Mouse (Mus musculus) liver, adult 2 months (tissue): ENCODE measurements around the gene Inpp5a. TPM values are rescaled to one million over a fixed set of nuclear protein-coding genes. Genes with fewer than 3 reads are reported as not detected.

ENCODE experiments used
- DNase-seq: peaks from one replicate; pipeline ENCODE4 v3.0.0-alpha.2; 2011; ENCODE audit warnings: low read depth, low spot score; ENCODE audit errors: extremely low read depth
- H3K27ac ChIP-seq: fragments of 200-500 bp; replicated peaks from 2 replicates; pipeline ENCODE4 v1.5.1; 2012; ENCODE audit warnings: low read depth, mild to moderate bottlenecking, control low read depth, inconsistent platforms, low read length; ENCODE audit not compliant: insufficient read depth
- H3K27me3 ChIP-seq: fragments of 200-500 bp; 2 replicates; pipeline ENCODE4 v1.6.1; 2012; ENCODE audit warnings: mild to moderate bottlenecking, moderate library complexity, low read length, inconsistent platforms; ENCODE audit not compliant: control insufficient read depth, insufficient read depth
- H3K36me3 ChIP-seq: fragments of 200-500 bp; 2 replicates; pipeline ENCODE4 v1.6.1; 2012; ENCODE audit warnings: low read length, inconsistent platforms; ENCODE audit not compliant: control insufficient read depth, insufficient read depth
- H3K4me1 ChIP-seq: fragments of 200-500 bp; 2 replicates; pipeline ENCODE4 v1.6.1; 2011; ENCODE audit warnings: low read length; ENCODE audit not compliant: control insufficient read depth, insufficient read depth
- H3K4me3 ChIP-seq: fragments of 200-500 bp; 2 replicates; pipeline ENCODE4 v1.5.1; 2011; ENCODE audit warnings: low read depth, mild to moderate bottlenecking, control low read depth, low read length, moderate library complexity; ENCODE audit not compliant: insufficient read depth
- H3K79me2 ChIP-seq: fragments of 200-500 bp; 2 replicates; pipeline ENCODE4 v1.6.1; 2012; ENCODE audit warnings: inconsistent platforms, mild to moderate bottlenecking, low read length, moderate library complexity; ENCODE audit not compliant: control insufficient read depth, insufficient read depth
- H3K9ac ChIP-seq: fragments of 200-500 bp; 2 replicates; pipeline ENCODE4 v1.6.1; 2012; ENCODE audit warnings: low read depth, mild to moderate bottlenecking, control low read depth, inconsistent platforms, low read length
- CTCF ChIP-seq: fragments of 200-500 bp; IDR thresholded peaks from 2 replicates; pipeline ENCODE4 v1.5.1; 2011; ENCODE audit warnings: low read depth, low read length, control low read depth
- POLR2A ChIP-seq: fragments of 200-500 bp; IDR thresholded peaks from 2 replicates; pipeline ENCODE4 v1.6.1; 2011; ENCODE audit warnings: low read length, control low read depth; ENCODE audit not compliant: insufficient read depth; ENCODE audit errors: extremely low read depth
- WGBS: fragments of 180-500 bp; shearing (Covaris S2); methylation state at CpG from one replicate; pipeline ENCODE4 v1.1.7; 2018; 5-methylcytosine and 5-hydroxymethylcytosine counted together
- polyA plus RNA-seq: library from polyadenylated mRNA; depleted of rRNA; stranded (reverse); fragments of >200 nt; gene quantifications from 2 replicates; pipeline ENCODE4 v1.2.3, GENCODE M21; 2012
- total RNA-seq: library from RNA; depleted of rRNA; stranded (reverse); fragments of >200 nt; gene quantifications from 2 replicates; pipeline ENCODE4 v1.2.3, GENCODE M21; 2014

The Inpp5a gene
- total and polyA plus RNA-seq, 2 experiments = 8.4 to 8.8 TPM

DNA sequence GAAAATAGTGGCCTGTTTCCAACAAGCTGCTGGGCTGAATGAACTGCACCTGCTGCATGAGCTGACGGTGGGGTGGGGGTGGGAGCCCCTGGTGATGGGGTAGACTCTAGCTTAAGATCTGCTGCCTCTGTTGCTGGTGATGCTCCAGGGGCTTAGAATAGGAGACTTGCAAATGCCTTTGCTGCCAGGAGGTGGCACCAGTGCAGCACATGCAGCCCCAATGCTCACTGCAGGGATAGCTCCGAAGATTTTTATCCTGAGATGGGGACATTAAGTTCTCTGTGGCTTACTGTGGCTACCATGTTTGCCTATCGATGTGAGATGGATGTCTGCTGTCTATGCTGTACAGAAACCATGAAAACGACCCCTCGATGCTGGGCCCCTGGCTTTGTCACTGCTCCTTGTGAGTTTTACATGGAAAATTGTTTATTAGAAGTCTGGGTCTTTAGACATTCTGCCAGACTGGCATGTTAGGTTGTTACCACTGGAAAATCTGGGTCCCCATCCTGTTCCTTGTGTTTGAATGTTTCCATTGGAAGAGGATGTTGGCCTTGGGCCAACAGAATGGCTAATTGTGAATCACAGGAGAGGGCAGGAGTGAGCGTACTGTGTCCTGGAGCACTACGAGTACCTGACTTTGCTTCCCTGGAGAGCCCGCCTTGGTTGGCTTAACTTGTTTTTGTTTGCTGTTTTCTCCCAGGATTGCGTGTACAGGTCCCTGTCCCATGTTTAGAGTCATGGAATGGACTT lies 95.5 kb downstream of the Inpp5a start:
- Histone ChIP-seq H3K9ac (no peak overlapping the region), H3K27me3 (no peaks in the 10 kb centered on the region), H3K27ac (no peak overlapping the region), H3K79me2 (no peaks in the 10 kb centered on the region; the same call in none of the 2 replicates), H3K4me1 (peaks cover 5% of the 10 kb centered on the region; the same call in 1 of the 2 replicates), H3K36me3 (no peaks in the 10 kb centered on the region), H3K4me3 (no peak overlapping the region)
- peak; percentile 27 for DNase-seq
- 71% methylated on average over 9 of the region's 9 CpGs for WGBS
- TF ChIP-seq CTCF (peak; percentile 91), POLR2A (no peak)

DNA sequence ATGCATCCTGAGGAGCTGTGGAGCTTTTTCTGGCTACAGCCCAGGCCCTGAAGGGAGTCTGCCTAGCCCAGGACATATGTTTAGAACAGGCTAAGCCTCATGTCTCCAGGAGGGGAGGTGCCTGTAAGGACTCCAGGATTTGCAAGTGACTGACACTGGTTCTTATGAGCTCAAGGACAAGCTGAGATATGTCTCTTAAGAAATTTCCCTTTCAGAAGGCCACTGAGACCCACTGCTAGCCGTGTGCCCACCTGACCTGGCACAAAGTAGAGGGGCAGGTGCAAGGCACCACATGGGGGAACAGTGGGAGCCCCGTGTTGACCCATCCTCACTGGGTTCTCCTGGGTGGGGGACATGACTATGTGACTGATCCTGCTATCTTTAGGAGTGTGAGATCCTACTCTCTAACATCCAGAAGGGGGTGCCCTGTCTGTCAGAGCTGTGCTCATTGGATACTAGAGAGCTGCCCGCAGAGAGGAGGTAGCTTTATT lies 100.9 kb downstream of the Inpp5a start:
- Histone ChIP-seq H3K27me3 (no peaks in the 10 kb centered on the region), H3K79me2 (peaks cover 6% of the 10 kb centered on the region), H3K36me3 (no peaks in the 10 kb centered on the region), H3K27ac (no peak overlapping the region), H3K4me3 (no peak overlapping the region), H3K9ac (no peak overlapping the region), H3K4me1 (peaks cover 10% of the 10 kb centered on the region)
- no peak for TF ChIP-seq POLR2A
- TF ChIP-seq CTCF = no peak
- WGBS = 78% methylated on average over 3 of the region's 3 CpGs
- no peak for DNase-seq

DNA sequence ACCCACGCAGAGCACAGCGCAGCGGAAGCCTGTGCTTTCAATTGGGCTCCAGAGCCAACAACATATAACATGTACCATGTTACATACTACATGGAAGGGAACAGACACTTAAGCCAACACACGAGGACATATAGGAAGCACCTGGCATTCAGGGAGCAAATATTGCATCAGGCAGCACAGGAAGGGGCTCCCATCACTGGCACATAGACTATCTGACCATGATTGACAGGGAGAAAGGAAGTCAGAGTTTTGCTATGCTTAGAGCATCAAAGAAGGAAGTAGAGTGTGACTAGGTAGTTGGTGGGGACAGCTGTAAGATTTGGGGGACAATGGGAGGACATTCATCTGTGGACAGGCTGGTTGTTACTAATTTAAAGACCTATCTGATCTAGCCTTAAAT lies 103.4 kb downstream of the Inpp5a start:
- 91% methylated on average over 4 of the region's 4 CpGs for WGBS
- TF ChIP-seq CTCF (no peak), POLR2A (no peak)
- no peak overlapping the region for H3K9ac ChIP-seq

DNA sequence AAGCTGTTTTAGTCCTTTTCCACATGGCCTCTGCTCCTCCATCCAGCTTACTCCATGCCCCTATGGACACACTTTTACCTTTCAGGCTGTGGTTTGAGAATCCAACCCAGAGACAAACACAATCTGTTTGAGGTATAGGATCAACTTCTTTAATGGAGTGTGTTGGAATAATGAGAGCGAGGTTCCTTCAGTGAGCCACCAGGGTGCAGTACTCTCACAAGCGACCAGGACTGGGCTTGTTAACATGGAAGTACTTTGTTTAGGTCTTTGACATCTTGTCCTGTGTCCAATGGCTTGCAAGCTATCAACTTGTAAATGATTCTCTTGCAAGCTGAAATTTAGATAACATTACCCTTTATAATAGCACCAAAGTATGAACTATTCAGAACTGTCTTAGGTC lies 104.0 kb downstream of the Inpp5a start:
- no peaks in the 10 kb centered on the region for H3K36me3 ChIP-seq
- no peak overlapping the region for H3K4me3 ChIP-seq
- no peak overlapping the region for H3K27ac ChIP-seq
- no peaks in the 10 kb centered on the region for H3K27me3 ChIP-seq
- WGBS = 78% methylated on average over 2 of the region's 2 CpGs
- TF ChIP-seq POLR2A (no peak), CTCF (peak; percentile 23; the same call in 1 of the 2 replicates)
- H3K9ac ChIP-seq = no peak overlapping the region
- peaks cover 6% of the 10 kb centered on the region; the same call in 1 of the 2 replicates for H3K79me2 ChIP-seq
- peaks cover 10% of the 10 kb centered on the region for H3K4me1 ChIP-seq
- DNase-seq = peak; percentile 28

More for the DNA sequence above, 103.4 kb downstream of the Inpp5a start:
- H3K36me3 ChIP-seq = no peaks in the 10 kb centered on the region
- peaks cover 10% of the 10 kb centered on the region for H3K4me1 ChIP-seq
- DNase-seq = no peak
- peaks cover 6% of the 10 kb centered on the region; the same call in 1 of the 2 replicates for H3K79me2 ChIP-seq
- H3K27me3 ChIP-seq = no peaks in the 10 kb centered on the region
- H3K4me3 ChIP-seq = no peak overlapping the region
- H3K27ac ChIP-seq = no peak overlapping the region

- no peaks in the 10 kb centered on the region for H3K4me1 ChIP-seq
- H3K27ac ChIP-seq = no peak overlapping the region
- 0 out of 2 replicates have a peak, but pooled peaks cover 2% of the 10 kb centered on the region for H3K79me2 ChIP-seq
- TF ChIP-seq CTCF (no peak), POLR2A (no peak)
- no peak for DNase-seq
- no peak overlapping the region for H3K4me3 ChIP-seq
- H3K36me3 ChIP-seq = no peaks in the 10 kb centered on the region
- 69% methylated on average over 6 of the region's 6 CpGs for WGBS
- no peak overlapping the region for H3K9ac ChIP-seq
- H3K27me3 ChIP-seq = no peaks in the 10 kb centered on the region
These were observed 106.9 kb downstream of the Inpp5a start for GRCm38 (mm10) chr7:139495791-139496190.

DNA sequence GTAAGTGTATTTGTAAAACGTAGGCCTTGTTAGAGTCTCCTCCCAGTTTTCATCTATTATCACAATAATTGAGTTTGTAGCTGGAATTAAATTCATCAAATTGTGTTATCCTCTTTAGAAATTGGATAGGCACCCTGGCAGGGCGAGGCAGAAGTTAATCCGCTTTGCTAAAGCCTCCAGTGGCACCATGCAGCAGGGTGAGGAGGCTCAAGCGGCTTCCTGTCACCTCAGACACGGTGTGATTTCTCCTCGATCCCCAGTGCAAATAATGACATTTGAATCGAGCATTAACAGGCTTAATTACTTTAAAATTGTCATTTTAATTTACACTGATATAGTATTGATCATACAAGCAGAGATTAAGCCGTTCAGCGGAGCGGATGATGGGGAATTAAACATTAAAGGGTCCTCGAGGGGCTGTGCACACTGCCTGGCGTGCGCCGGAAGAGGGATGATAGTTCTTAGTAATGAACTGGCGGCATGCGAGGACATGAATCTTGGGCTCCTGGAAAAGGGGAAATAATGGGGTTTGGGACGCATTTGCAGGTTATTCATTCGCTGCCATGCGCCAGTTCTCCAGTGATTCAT lies 109.2 kb downstream of the Inpp5a start:
- Histone ChIP-seq H3K27me3 (no peaks in the 10 kb centered on the region), H3K27ac (no peak overlapping the region), H3K4me3 (no peak overlapping the region), H3K9ac (no peak overlapping the region), H3K79me2 (no peaks in the 10 kb centered on the region), H3K4me1 (no peaks in the 10 kb centered on the region), H3K36me3 (no peaks in the 10 kb centered on the region)
- DNase-seq = no peak
- TF ChIP-seq POLR2A = no peak
- no peak for TF ChIP-seq CTCF
- 90% methylated on average over 19 of the region's 19 CpGs for WGBS
